Mouse (Mus musculus) ES-CJ7 (cell line): ENCODE data around the gene Fam117a.

Source experiments
- DNase-seq: peaks from one replicate; pipeline ENCODE4 v3.0.0; 2011; ENCODE audit warnings: low read depth, low spot score

The Fam117a gene

DNA sequence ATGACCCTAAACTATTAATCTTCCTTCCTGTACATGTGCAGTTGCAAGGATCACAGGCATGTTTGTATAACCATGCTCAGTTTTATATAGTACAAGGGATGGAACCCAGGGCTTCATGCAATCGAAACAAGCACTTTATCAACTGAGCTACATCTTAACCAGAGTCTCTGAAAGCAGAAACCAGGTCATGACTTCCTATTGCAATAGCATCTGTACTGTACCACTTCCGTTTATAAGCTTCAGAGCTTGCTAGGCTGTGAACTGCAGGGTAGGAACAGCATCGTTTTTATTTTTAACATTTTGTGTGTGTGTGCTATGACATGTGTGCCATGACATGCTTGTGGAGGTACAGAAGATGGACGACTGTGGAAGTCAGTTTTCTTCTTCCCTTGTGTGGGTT is 3.6 kb upstream of the Fam117a start:
- DNase-seq = no peak

DNA sequence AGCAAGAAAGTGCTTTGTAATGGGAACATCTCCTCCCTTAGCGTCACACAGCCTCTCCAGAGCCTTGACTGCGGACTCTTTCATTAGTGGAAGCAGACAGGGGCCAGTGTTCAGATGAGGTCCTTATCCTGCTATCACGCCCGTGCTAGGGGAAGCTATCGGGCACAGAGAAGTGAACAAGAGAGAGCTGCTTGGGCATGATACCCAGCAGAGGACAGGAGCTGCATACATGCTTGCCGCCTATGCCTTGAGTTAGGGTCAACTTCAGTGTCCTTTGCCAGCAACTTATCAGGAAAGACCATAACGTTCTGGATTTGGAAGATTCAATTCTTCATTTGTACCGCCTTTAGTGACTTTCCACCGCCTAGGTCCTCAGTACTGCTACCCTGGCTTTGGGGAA is 3.0 kb upstream of the Fam117a start:
- no peak for DNase-seq

- no peak for DNase-seq
Observed at GRCm38 (mm10) chr11:95334448-95335060, 2.3 kb upstream of the Fam117a start.

DNA sequence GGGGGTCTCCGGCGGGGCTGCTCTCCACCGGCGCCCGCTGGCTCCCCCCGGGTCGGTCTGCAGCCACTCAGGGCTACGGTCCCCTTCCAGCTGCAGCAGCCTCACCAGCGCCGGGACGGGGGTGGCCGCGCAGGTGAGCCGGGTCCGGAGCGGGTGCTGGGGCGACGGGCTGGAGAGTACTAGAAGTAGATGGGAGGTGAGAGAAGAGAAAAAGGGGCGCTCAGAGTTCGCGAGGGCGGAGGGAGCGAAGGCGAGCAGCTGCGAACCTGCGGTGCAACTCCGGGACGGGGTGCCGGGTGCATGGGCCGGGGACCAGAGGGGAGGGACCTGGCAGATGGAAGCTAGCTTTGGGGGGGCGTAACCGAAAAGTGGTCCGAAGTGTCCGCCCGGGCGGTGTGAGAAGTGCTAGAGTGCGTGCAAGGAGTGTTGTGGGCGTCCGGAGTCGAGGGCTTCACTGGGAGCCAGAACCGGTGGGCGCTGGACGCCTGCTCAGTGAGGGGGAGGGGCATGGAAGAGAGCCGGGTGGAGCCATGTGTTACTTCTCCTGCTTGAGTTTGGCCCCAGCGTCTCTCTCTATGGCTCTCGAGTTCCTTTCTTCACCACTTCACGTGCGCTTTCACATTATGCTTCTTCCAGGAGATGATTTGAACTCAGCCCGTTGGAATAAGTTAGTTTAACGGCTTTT is 453 bp downstream of the Fam117a start:
- DNase-seq = peak; percentile 83

DNA sequence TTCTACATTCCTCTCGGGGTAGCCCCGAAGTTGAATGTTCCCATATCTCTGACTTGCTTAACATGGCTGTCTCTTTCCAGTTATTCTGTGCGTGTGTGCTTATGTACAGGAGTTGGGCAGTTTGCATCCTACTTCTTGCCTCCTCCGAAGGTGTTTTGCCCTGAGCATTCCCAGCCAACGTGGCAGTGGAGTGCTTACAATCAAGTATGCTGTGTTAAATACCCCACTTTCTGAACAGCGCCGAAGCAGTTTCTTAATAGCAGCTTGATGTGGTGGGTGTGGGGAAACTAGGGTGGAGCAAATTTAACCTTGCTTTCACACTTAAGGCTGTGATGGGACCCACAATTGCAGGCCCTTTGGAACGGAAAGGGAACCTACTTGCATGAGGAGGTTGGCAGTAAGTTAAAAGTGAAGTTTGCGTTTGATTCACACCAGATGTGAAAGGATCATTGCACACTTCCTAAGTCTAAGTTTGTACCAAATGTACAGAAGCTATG is 1.1 kb downstream of the Fam117a start:
- no peak for DNase-seq

GRCm38 (mm10) chr11:95339471-95340021 is 2.7 kb downstream of the Fam117a start:
- no peak for DNase-seq

DNA sequence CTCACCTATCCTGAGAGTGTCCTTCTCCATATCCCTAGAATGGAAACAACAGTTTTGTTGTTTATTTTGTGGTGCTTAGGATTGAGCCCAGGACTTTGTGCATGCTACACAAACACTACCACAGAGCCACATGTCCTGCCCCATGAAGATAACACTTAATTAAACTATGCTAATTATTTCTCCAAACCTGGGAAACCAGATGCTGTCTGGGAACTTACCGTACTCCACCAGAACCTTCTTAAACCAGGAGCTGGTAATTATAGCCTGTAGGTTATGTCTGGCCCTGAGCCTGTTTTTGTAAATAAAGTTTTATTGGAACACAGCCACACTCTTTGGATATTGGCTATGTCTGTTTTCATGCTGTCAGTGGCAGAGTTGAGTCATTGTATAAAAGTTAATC is 3.4 kb downstream of the Fam117a start:
- no peak for DNase-seq

DNA sequence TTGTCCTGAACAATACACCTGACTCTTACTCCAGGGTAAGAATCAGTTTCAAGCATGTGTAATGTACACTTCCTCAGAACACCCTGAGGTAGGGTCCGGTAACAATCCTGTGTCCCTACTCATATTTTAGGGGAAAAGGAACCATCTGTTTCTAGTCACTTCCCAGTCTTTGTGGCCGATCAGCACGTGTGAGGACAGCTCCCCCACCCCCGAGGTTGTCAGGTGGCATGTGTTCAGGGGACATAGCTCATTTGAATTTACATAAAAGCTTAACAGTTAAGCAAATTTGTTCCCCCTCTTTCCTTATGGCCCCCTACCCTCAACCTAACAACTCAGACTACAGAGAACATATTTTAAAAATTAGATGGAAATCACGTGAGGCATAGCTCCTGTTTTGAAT is 3.8 kb downstream of the Fam117a start:
- no peak for DNase-seq

DNA sequence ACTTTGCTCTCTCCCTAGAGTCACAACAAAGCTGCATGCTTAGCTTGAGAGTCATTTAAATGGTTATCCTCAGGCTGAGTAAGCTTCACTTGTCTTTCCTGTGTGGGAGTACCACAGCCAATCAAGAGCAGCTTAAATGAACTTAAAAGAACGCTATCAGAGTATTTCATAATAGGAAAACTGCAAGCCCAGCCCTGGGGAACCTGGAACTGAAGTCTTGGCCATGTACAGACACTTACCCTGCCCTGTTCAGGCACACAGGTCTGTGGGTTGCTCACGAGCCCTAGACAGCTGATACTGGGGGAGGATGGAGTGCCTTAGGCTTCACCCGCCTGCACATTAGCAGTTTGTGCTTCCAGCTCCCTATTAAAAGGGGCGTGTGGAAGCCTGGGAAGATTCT is 6.4 kb downstream of the Fam117a start:
- DNase-seq = no peak

- no peak for DNase-seq
Observed at GRCm38 (mm10) chr11:95344181-95344580, 7.4 kb downstream of the Fam117a start.

DNA sequence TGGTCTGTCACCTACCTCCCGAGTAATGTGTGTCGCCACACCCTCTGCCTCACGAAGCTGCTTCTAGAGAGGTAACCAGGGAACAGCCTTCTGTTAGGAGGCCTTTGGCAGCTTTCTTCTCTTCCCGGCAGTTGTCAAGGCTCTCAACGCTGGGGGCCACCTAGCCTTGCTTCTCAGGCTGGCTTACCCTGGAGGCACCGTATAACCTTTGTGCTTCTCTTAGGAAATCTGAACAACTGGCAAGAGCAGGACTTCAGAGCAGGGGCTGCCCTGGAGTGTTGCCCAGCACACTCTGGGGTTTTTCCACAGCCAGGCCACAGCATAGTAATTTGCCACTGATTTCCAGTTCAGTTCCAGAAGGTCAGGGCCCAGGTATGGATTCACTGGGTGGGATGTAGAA is 13.5 kb downstream of the Fam117a start:
- no peak for DNase-seq

DNA sequence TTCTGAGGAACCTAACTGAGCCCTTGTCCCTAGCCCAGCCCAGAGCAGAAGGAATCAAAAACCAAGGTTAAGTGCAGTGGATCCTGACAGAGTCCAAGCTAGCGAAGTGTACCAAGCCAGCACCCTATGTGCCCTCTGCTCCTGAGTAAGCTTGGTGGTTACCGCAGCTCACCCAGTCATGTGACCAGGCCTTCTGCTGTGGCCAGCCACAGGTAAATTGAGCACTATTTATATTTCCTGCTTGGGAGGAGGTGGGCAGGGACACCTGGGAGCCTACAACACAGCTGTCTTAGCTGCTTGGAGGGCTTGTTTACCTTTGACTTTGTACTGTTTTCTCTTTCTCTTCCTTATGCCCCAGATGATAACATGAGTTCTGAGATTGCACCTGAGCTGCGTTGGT is 14.1 kb downstream of the Fam117a start:
- DNase-seq = no peak

GRCm38 (mm10) chr11:95352686-95353085 is 15.9 kb downstream of the Fam117a start:
- DNase-seq = no peak

GRCm38 (mm10) chr11:95353226-95353625 is 16.4 kb downstream of the Fam117a start:
- no peak for DNase-seq

GRCm38 (mm10) chr11:95354228-95354944 is 17.6 kb downstream of the Fam117a start:
- DNase-seq = peak; percentile 17

GRCm38 (mm10) chr11:95354945-95355660 is 18.3 kb downstream of the Fam117a start:
- no peak for DNase-seq

- no peak for DNase-seq
Observed at GRCm38 (mm10) chr11:95355661-95356011, 18.8 kb downstream of the Fam117a start.

- no peak for DNase-seq
Observed at GRCm38 (mm10) chr11:95356039-95356438, 19.2 kb downstream of the Fam117a start.

- no peak for DNase-seq
Observed at GRCm38 (mm10) chr11:95356469-95357273, 19.9 kb downstream of the Fam117a start.

DNA sequence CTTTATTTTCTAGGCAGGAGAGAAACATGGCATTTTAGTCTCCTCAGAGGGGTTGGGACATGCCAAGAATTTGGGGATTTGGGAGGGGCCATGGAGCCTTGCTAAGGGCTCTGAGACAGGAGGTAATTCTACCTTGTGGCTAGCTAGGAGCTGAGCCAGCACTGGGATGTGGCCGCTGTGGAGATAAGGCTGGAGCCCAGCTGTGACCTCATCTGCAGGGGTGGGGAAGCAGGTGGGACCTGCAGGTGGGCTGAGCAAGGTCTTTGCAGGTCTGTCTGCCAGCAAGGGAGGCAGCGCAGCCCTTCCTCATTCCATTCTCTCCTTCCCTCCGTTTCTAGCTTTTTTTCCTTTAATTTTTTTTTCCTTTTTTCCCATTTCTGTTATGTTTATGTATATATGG is 21.4 kb downstream of the Fam117a start:
- DNase-seq = no peak

GRCm38 (mm10) chr11:95364388-95364787 is 27.6 kb downstream of the Fam117a start:
- DNase-seq = no peak
